Mouse (Mus musculus) testis, adult 2 months (tissue): ENCODE measurements around the gene Vps53.

ENCODE experiments used
- CTCF ChIP-seq: fragments of 200-500 bp; IDR thresholded peaks from 2 replicates; pipeline ENCODE4 v1.5.1; 2012; ENCODE audit warnings: low read depth, mild to moderate bottlenecking, inconsistent platforms, low read length, moderate library complexity; ENCODE audit not compliant: control insufficient read depth, insufficient read depth, insufficient replicate concordance
- POLR2A ChIP-seq: fragments of 200-500 bp; IDR thresholded peaks from 2 replicates; pipeline ENCODE4 v1.6.1; 2012; ENCODE audit warnings: low read depth, mild to moderate bottlenecking, inconsistent platforms, low read length, moderate library complexity; ENCODE audit not compliant: control insufficient read depth

- TF ChIP-seq POLR2A = no peak
- TF ChIP-seq CTCF = no peak
Observed at GRCm38 (mm10) chr11:76196275-76196976, 17.0 kb upstream of the Vps53 start.
